ENCODE assay signal across 7 mouse cellular contexts in genomic region chr19:47731071-47731881, GRCm38 (mm10). TPM values are rescaled to one million over a fixed set of nuclear protein-coding genes. Genes with fewer than 3 reads are reported as not detected.
A peak's percentile ranks its signal among the peaks of the same experiment; 100 is the strongest.
DNase-seq lines count a peak whose midpoint lies in the region; ATAC-seq lines count a peak whose summit lies in the region.

TSS of gene Sfr1 (plus strand) at chr19:47731682.

- no peaks in the 10 kb centered on the region for H3K4me1 ChIP-seq in embryonic facial prominence, embryonic 11.5 days (ENCODE audit: control insufficient read depth, insufficient read depth, low read length)
- H3K4me1 ChIP-seq in limb, embryonic 10.5 days, result peaks cover 20% of the 10 kb centered on the region
- peaks cover 15% of the 10 kb centered on the region for H3K4me1 ChIP-seq in midbrain, embryonic 13.5 days (replicated peaks)

- no peaks in the 10 kb centered on the region for H3K27me3 ChIP-seq in embryonic facial prominence, embryonic 11.5 days (ENCODE audit: control insufficient read depth, insufficient read depth, low read length)
- H3K27me3 ChIP-seq in limb, embryonic 10.5 days (ENCODE audit: low read depth, poor library complexity, severe bottlenecking), result no peaks in the 10 kb centered on the region
- no peaks in the 10 kb centered on the region for H3K27me3 ChIP-seq in midbrain, embryonic 13.5 days

- peak; percentile 100 for DNase-seq in adrenal gland, postnatal 14 days
- peak; percentile 98 for DNase-seq in embryonic facial prominence, embryonic 11.5 days (ENCODE audit: low spot score)
- peak; percentile 99 for DNase-seq in kidney, adult 11 months
- DNase-seq in limb, embryonic 10.5 days (ENCODE audit: low spot score), result peak; percentile 99
- peak; percentile 99 for DNase-seq in spleen, adult 12 weeks (ENCODE audit: low spot score)

- no peaks in the 10 kb centered on the region; the same call in 1 of the 2 replicates for H3K36me3 ChIP-seq in embryonic facial prominence, embryonic 11.5 days (replicated peaks; ENCODE audit: control insufficient read depth, insufficient read depth, low read depth, low read length)
- H3K36me3 ChIP-seq in limb, embryonic 10.5 days, result peaks cover 39% of the 10 kb centered on the region
- peaks cover 33% of the 10 kb centered on the region for H3K36me3 ChIP-seq in midbrain, embryonic 13.5 days

- peak within 1 kb of the TSS; percentile 76 for H3K9ac ChIP-seq in embryonic facial prominence, embryonic 11.5 days (replicated peaks; ENCODE audit: low read length)
- H3K9ac ChIP-seq in midbrain, embryonic 13.5 days (replicated peaks), result peak within 1 kb of the TSS; percentile 81

- H3K27ac ChIP-seq in embryonic facial prominence, embryonic 11.5 days (replicated peaks; ENCODE audit: low read depth, low read length), result peak within 1 kb of the TSS; percentile 89
- H3K27ac ChIP-seq in limb, embryonic 10.5 days, result peak within 1 kb of the TSS; percentile 97
- peak within 1 kb of the TSS; percentile 97 for H3K27ac ChIP-seq in midbrain, embryonic 13.5 days

- no peaks in the 10 kb centered on the region for H3K9me3 ChIP-seq in embryonic facial prominence, embryonic 11.5 days (replicated peaks; ENCODE audit: control insufficient read depth, low read length)
- H3K9me3 ChIP-seq in limb, embryonic 10.5 days (replicated peaks), result no peaks in the 10 kb centered on the region
- H3K9me3 ChIP-seq in midbrain, embryonic 13.5 days, result no peaks in the 10 kb centered on the region

- H3K4me3 ChIP-seq in embryonic facial prominence, embryonic 11.5 days (ENCODE audit: low read depth, low read length), result peak within 1 kb of the TSS; percentile 73
- H3K4me3 ChIP-seq in limb, embryonic 10.5 days, result peak within 1 kb of the TSS; percentile 88
- peak within 1 kb of the TSS; percentile 75 for H3K4me3 ChIP-seq in midbrain, embryonic 13.5 days (replicated peaks)

- H3K4me2 ChIP-seq in embryonic facial prominence, embryonic 11.5 days (ENCODE audit: low read depth, low read length), result peak within 1 kb of the TSS; percentile 61
- peak within 1 kb of the TSS; percentile 72 for H3K4me2 ChIP-seq in midbrain, embryonic 13.5 days (replicated peaks)

- peak; percentile 97 for ATAC-seq in embryonic facial prominence, embryonic 11.5 days (replicated peaks; ENCODE audit: insufficient number of reproducible peaks, low FRiP score, low TSS enrichment, low read depth)
- peak; percentile 81 for ATAC-seq in granulocyte monocyte progenitor cell, adult 5-6 weeks (replicated peaks; ENCODE audit: poor library complexity, severe bottlenecking)
- ATAC-seq in midbrain, embryonic 13.5 days, result peak; percentile 97

- WGBS in embryonic facial prominence, embryonic 11.5 days, result under 1% methylated on average over 63 of the region's 72 CpGs
- WGBS in limb, embryonic 10.5 days, result under 1% methylated on average over 69 of the region's 72 CpGs
- WGBS in midbrain, embryonic 13.5 days, result under 1% methylated on average over 71 of the region's 72 CpGs

RNA-seq across cellular contexts. Expression of gene Sfr1, which starts in this region (rescaled TPM):
- 90.3 and 102 TPM in 2 replicates for total RNA-seq in adrenal gland, postnatal 14 days (2021)
- polyA plus RNA-seq in embryonic facial prominence, embryonic 11.5 days (2014; fragmentation: Nextera tagmentation; extraction: Ambion mirVana), result 341 and 384 TPM in 2 replicates
- 78.1 and 85.9 TPM in 2 replicates for total RNA-seq in granulocyte monocyte progenitor cell, adult 5-6 weeks (2014; fragmentation: Nextera tagmentation)
- 149 and 165 TPM in 2 replicates for total RNA-seq in granulocyte monocyte progenitor cell, adult 5-6 weeks (2017)
- 246 and 260 TPM in 2 replicates for polyA plus RNA-seq in limb, embryonic 10.5 days (2016; fragmentation: Nextera tagmentation; extraction: Ambion mirVana)
- polyA plus RNA-seq in midbrain, embryonic 13.5 days (2015; fragmentation: Nextera tagmentation; extraction: Ambion mirVana), result 185 and 189 TPM in 2 replicates

Comparison
In these comparisons a context has a peak if more than half of its experiments do, and no peak if none do; other contexts are left out.
1. Peak in every context shown above with its lines: DNase-seq, ATAC-seq, H3K4me3 ChIP-seq and H3K27ac ChIP-seq.